Mouse (Mus musculus) hindbrain, embryonic 10.5 days (tissue): ENCODE measurements around the gene Gm19345. TPM values are rescaled to one million over a fixed set of nuclear protein-coding genes. Genes with fewer than 3 reads are reported as not detected.

Source experiments
- polyA plus RNA-seq: library from polyadenylated mRNA; unstranded; fragments of >200 nt; fragmentation: Nextera tagmentation; extraction: Ambion mirVana; gene quantifications from 2 replicates; pipeline ENCODE4 v1.2.1, GENCODE M21; 2016

The Gm19345 gene
- polyA plus RNA-seq, 1 experiment from 2014 or later = 0.20 TPM

Other genes with a start within 250 kb of the Gm19345 start
- gene Clasrp, start 247.5 kb upstream of the Gm19345 start, polyA plus RNA-seq = 57.5 and 68.8 TPM in 2 replicates
- 4.4 and 6.1 TPM in 2 replicates for gene Relb, start 222.6 kb upstream of the Gm19345 start, polyA plus RNA-seq
- gene Clptm1, start 187.0 kb upstream of the Gm19345 start, polyA plus RNA-seq = 83.8 and 99.9 TPM in 2 replicates
- 0.30 TPM in 1 of 2 replicates, not detected in the other for gene Apoc2, start 174.1 kb upstream of the Gm19345 start, polyA plus RNA-seq
- gene Gm44805, start 170.6 kb upstream of the Gm19345 start, polyA plus RNA-seq = not detected in 2 replicates
- not detected in 2 replicates for gene Apoc4, start 170.5 kb upstream of the Gm19345 start, polyA plus RNA-seq
- gene Apoc1, start 159.3 kb upstream of the Gm19345 start, polyA plus RNA-seq = 2.2 and 2.3 TPM in 2 replicates
- 179 and 230 TPM in 2 replicates for gene Apoe, start 152.8 kb upstream of the Gm19345 start, polyA plus RNA-seq
- 209 and 211 TPM in 2 replicates for gene Tomm40, start 136.6 kb upstream of the Gm19345 start, polyA plus RNA-seq
- 89.0 and 99.8 TPM in 2 replicates for gene Nectin2, start 101.5 kb upstream of the Gm19345 start, polyA plus RNA-seq
- 46.8 and 57.3 TPM in 2 replicates for gene Bcam, start 81.0 kb upstream of the Gm19345 start, polyA plus RNA-seq
- 1.2 and 1.8 TPM in 2 replicates for gene Cblc, start 55.2 kb upstream of the Gm19345 start, polyA plus RNA-seq
- gene Bcl3, start 29.2 kb upstream of the Gm19345 start, polyA plus RNA-seq = 0.60 and 0.78 TPM in 2 replicates
- gene Ceacam16, start 9.3 kb downstream of the Gm19345 start, polyA plus RNA-seq = not detected in 2 replicates
- not detected in 2 replicates for gene Ceacam19, start 36.0 kb downstream of the Gm19345 start, polyA plus RNA-seq
- 4.4 and 5.4 TPM in 2 replicates for gene Pvr, start 69.2 kb downstream of the Gm19345 start, polyA plus RNA-seq
- 0.21 and 0.41 TPM in 2 replicates for gene Igsf23, start 98.8 kb downstream of the Gm19345 start, polyA plus RNA-seq
- not detected in 2 replicates for gene Ceacam20, start 113.4 kb downstream of the Gm19345 start, polyA plus RNA-seq
- gene Nlrp9b, start 139.5 kb downstream of the Gm19345 start, polyA plus RNA-seq = not detected in 2 replicates
- not detected in 2 replicates for gene Vmn1r91, start 247.7 kb downstream of the Gm19345 start, polyA plus RNA-seq